Mouse (Mus musculus) left cerebral cortex, adult 2 months (tissue): ENCODE measurements around the gene Dapk2. TPM values are rescaled to one million over a fixed set of nuclear protein-coding genes. Genes with fewer than 3 reads are reported as not detected.

ENCODE experiments used
- DNase-seq, 2 experiments: peaks; one replicate each; pipeline ENCODE4 v3.0.0; 2021 to 2022; ENCODE audit warnings: low spot score in 2 of 2, mixed read lengths in 1 of 2; ENCODE audit errors: extremely low spot score in 1 of 2
- H3K27ac ChIP-seq: fragments of 200-600 bp; 2 replicates; pipeline ENCODE4 v1.8.1; 2022
- H3K4me3 ChIP-seq: fragments of 200-600 bp; 2 replicates; pipeline ENCODE4 v1.8.1; 2022
- CTCF ChIP-seq: fragments of 200-600 bp; IDR thresholded peaks from 2 replicates; pipeline ENCODE4 v1.8.1; 2022; ENCODE audit warnings: antibody characterized with exemption, mild to moderate bottlenecking, moderate library complexity
- intact Hi-C: fragments of 180-260 bp; cut with DNase I; formaldehyde crosslinking; loops from one replicate; pipeline ENCODE4 v1.15.1; 2025
- total RNA-seq, 2 experiments: library from RNA; stranded (reverse); gene quantifications; 2 replicates each; pipeline ENCODE4 v1.2.3; 2021

Dapk2 gene
- total RNA-seq, 2 experiments from 2014 or later = 2.6 to 2.8 TPM

- H3K4me3 ChIP-seq = no peak overlapping the region
- no peak overlapping the region for H3K27ac ChIP-seq
- TF ChIP-seq CTCF = no peak
- no peak for DNase-seq
- intact Hi-C loops = loop anchor here (5.0 kb wide), 1 partner anchor 84 kb away; the partner anchor contains the start of gene Dapk2
Measured at GRCm38 (mm10) chr9:66241722-66242121, 83.7 kb downstream of the Dapk2 start.

- Histone ChIP-seq H3K27ac (no peak overlapping the region), H3K4me3 (no peak overlapping the region)
- DNase-seq = no peak
- intact Hi-C loops = loop anchor here (5.0 kb wide), 1 partner anchor 86 kb away; the partner anchor contains the start of gene Dapk2
- TF ChIP-seq CTCF = no peak
Measured at GRCm38 (mm10) chr9:66243240-66243639, 85.2 kb downstream of the Dapk2 start.

- intact Hi-C loops = loop anchor here (5.0 kb wide), 1 partner anchor 87 kb away; the partner anchor contains the start of gene Dapk2
Measured at GRCm38 (mm10) chr9:66244079-66244478, 86.1 kb downstream of the Dapk2 start.

GRCm38 (mm10) chr9:66245707-66246106 is 87.7 kb downstream of the Dapk2 start:
- Histone ChIP-seq H3K27ac (no peak overlapping the region), H3K4me3 (no peak overlapping the region)
- intact Hi-C loops = no loop called here
- no peak for DNase-seq
- TF ChIP-seq CTCF = no peak

More at GRCm38 (mm10) chr9:66244079-66244478, 86.1 kb downstream of the Dapk2 start:
- Histone ChIP-seq H3K27ac (no peak overlapping the region), H3K4me3 (no peak overlapping the region)
- no peak for TF ChIP-seq CTCF
- DNase-seq = no peak

GRCm38 (mm10) chr9:66249281-66249680 is 91.3 kb downstream of the Dapk2 start:
- no peak overlapping the region for H3K27ac ChIP-seq
- intact Hi-C loops = no loop called here
- DNase-seq = no peak
- no peak overlapping the region for H3K4me3 ChIP-seq
- TF ChIP-seq CTCF = no peak

DNA sequence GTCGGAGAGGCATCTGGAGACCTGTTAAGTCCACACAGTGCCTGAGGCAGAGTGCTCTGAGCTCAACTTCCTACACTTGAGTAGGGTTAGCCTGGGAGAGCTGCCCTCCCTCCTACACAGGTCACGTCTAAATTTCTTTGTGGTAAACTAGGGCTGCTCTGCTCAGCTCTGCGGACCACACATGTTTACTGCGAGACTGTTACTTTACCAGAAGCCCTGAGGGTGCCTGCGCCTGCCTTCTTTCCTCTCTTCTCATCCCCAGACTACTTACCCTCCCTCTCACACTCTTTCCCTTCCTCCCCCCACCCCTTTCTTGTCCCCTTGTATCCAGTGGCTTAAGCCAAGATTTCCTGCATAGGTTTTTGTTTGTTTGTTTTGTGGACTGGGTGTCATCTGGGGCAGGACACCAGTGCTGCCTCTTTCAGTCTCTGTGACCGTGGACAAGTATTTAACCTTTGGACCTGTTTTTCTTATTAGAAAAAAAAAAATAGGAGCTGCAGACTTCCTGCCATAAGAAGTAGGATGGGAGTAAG is 93.2 kb downstream of the Dapk2 start:
- intact Hi-C loops = no loop called here
- no peak for TF ChIP-seq CTCF
- H3K27ac ChIP-seq = no peak overlapping the region
- H3K4me3 ChIP-seq = no peak overlapping the region
- DNase-seq = no peak

DNA sequence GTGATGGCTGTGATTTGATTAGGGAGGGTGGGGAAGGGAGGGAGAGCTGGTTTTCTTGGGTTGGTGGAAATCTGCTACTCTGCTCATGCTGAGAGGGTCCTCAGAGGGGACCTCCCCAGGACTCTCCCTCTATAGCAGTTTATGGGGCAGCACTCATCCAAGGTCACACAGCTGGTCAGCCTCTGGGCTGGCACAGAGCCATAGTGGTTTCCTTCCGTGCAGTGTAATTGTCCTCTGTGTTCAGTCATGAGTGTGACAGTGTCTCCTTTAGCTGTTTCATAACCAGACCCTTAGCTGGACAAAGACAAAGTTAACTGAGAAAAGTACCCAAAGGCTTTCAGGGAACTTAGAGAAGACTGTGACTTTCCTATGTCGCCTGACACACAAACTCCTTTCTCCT is 103.7 kb downstream of the Dapk2 start:
- intact Hi-C loops = loop anchor here (10.0 kb wide), 1 partner anchor 333 kb away; the partner anchor contains the start of gene Usp3
- no peak for TF ChIP-seq CTCF
- H3K4me3 ChIP-seq = no peak overlapping the region
- no peak for DNase-seq
- no peak overlapping the region for H3K27ac ChIP-seq

DNA sequence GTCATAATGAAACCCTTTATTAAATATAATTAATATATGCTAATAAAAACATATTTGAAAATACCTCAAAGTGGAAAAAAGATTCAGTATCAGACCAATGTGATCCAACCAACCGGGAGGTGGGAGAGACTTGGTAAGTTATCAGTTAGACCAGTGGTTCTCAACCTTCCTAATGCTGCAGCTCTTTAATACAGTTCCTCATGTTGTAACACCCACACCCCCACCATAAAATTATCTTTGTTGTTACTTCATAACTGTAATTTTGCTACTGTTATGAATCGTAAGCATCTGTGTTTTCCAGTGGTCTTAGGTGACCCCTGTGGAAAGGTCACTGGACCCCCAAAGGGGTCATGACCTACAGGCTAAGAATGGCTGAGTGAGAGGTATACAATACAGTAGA is 105.7 kb downstream of the Dapk2 start:
- TF ChIP-seq CTCF = no peak
- intact Hi-C loops = loop anchor here (2.0 to 10.0 kb wide), 2 partner anchors 59 to 331 kb away; partner anchors contain the start of gene Usp3
- no peak for DNase-seq
- no peak overlapping the region for H3K4me3 ChIP-seq
- H3K27ac ChIP-seq = no peak overlapping the region

- Histone ChIP-seq H3K27ac (peak overlapping the region; percentile 79), H3K4me3 (no peak overlapping the region)
- intact Hi-C loops = loop anchor here (1.0 to 10.0 kb wide), 4 partner anchors 10 to 329 kb away; partner anchors contain the start of gene Usp3
- TF ChIP-seq CTCF = no peak
- peak; percentile 17 to 38 for DNase-seq
Measured at GRCm38 (mm10) chr9:66265645-66266044, 107.6 kb downstream of the Dapk2 start.

DNA sequence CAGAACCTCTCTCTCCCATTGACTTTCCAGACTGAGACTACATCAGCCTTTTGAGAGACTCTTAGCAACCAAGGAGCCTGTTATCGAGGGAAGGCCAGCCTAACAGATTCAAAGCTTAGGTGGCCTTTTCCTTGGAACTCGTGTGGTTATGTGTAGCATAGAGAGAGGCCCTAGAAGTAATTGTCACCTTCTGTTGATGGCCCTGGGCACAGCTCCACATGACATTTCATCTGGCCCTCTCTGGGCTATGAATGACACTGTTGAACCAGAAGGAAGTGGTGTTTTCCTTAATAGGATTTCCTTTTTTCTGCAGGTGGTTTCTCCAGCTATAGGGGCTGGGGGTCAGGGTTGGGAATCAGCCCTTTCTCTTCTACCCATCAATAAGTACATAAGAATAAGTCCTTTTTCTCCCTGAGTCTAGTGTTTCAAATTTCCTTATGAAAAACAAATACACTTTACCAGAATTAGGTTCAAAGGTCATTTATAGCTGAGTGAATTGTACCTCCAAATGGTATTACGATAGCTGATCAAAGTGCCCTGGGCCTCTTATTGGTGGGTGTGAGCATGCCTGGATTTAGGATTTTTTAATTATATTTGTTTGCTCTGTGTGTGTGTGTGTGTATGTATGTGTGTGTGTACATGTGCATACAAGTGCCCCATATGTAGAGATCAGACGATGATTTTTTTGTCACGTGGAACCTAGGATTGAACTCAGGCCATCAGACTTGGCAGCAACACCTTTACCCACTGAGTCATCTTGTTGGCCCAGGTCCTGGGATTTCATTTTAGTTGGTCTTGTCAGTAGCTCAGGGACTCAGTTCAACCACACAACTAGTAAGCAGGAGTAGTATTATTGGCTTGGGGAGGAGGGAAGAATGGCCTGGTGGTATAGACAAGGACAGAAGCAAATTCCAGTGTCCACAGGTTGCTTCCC is 108.5 kb downstream of the Dapk2 start:
- intact Hi-C loops = loop anchor here (10.0 kb wide), 1 partner anchor 328 kb away; the partner anchor contains the start of gene Usp3
- no peak for DNase-seq
- Histone ChIP-seq H3K4me3 (no peak overlapping the region), H3K27ac (peak overlapping the region; percentile 72)
- TF ChIP-seq CTCF = no peak

DNA sequence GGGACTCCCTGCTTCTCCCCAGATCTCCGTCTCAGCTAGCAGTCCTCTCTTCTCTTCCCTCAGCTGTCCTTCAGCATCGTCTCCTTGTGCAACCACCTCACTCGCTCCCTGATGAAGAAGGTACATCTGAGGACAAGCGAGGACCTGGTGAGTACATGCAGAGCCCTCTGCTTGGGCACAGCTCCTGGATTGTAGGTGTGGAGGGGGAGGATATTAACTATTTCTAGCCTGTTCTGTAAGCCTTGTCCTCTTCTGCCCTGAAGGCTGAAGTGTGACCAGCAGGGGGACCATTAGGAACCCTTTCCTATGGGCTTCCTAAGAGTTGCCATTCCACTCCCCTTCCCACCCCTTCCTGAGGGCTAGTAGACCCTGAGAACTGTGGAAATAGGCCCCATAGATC is 110.8 kb downstream of the Dapk2 start:
- Histone ChIP-seq H3K4me3 (peak overlapping the region; percentile 30), H3K27ac (peak overlapping the region; percentile 69)
- intact Hi-C loops = loop anchor here (10.0 kb wide), 1 partner anchor 326 kb away; the partner anchor contains the start of gene Usp3
- no peak for DNase-seq
- TF ChIP-seq CTCF = peak; percentile 18; the same call in 1 of the 2 replicates

- Histone ChIP-seq H3K4me3 (no peak overlapping the region), H3K27ac (no peak overlapping the region; the same call in 1 of the 2 replicates)
- DNase-seq = no peak
- TF ChIP-seq CTCF = no peak; the same call in none of the 2 replicates
- intact Hi-C loops = no loop called here
Measured at GRCm38 (mm10) chr9:66270038-66270437, 112.0 kb downstream of the Dapk2 start.
